Mouse (Mus musculus) midbrain, embryonic 15.5 days (tissue): ENCODE measurements around the gene Mavs. TPM values are rescaled to one million over a fixed set of nuclear protein-coding genes. Genes with fewer than 3 reads are reported as not detected.
A peak's percentile ranks its signal among the peaks of the same experiment; 100 is the strongest.

Experiments
- ATAC-seq: fragments of 200-750 bp; cut with Nextera tagmentation; replicated peaks from 2 replicates; pipeline ENCODE4 v1.8.0; 2017; ENCODE audit warnings: moderate TSS enrichment
- H3K27ac ChIP-seq: fragments of 300-500 bp; sonication (generic); 2 replicates; pipeline ENCODE4 v1.5.1; 2015; ENCODE audit warnings: mild to moderate bottlenecking, inconsistent platforms
- H3K27me3 ChIP-seq: fragments of 300-500 bp; sonication (generic); replicated peaks from 2 replicates; pipeline ENCODE4 v1.6.1; 2015; ENCODE audit warnings: inconsistent platforms
- H3K36me3 ChIP-seq: fragments of 300-500 bp; sonication (generic); replicated peaks from 2 replicates; pipeline ENCODE4 v1.6.1; 2015; ENCODE audit warnings: inconsistent platforms
- H3K4me1 ChIP-seq: fragments of 300-500 bp; sonication (generic); 2 replicates; pipeline ENCODE4 v1.6.1; 2015; ENCODE audit warnings: inconsistent platforms
- H3K4me2 ChIP-seq: fragments of 300-500 bp; sonication (generic); 2 replicates; pipeline ENCODE4 v1.6.1; 2015; ENCODE audit warnings: inconsistent platforms, mild to moderate bottlenecking, moderate library complexity
- H3K4me3 ChIP-seq: fragments of 300-500 bp; sonication (generic); 2 replicates; pipeline ENCODE4 v1.5.1; 2015; ENCODE audit warnings: mild to moderate bottlenecking, inconsistent platforms
- H3K9ac ChIP-seq: fragments of 300-500 bp; sonication (generic); 2 replicates; pipeline ENCODE4 v1.6.1; 2015; ENCODE audit warnings: mild to moderate bottlenecking, inconsistent platforms
- H3K9me3 ChIP-seq: fragments of 300-500 bp; sonication (generic); 2 replicates; pipeline ENCODE4 v1.6.1; 2016; ENCODE audit warnings: inconsistent platforms
- WGBS: fragments of 180-500 bp; shearing (Covaris S2); methylation state at CpG from one replicate; pipeline ENCODE4 v1.1.7; 2015; ENCODE audit warnings: mixed read lengths; 5-methylcytosine and 5-hydroxymethylcytosine counted together
- polyA plus RNA-seq: library from polyadenylated mRNA; unstranded; fragments of >200 nt; fragmentation: Nextera tagmentation; extraction: Ambion mirVana; gene quantifications from 2 replicates; pipeline ENCODE4 v1.2.1, GENCODE M21; 2015

Mavs gene
- 5.7 and 7.6 TPM in 2 replicates for polyA plus RNA-seq

- ATAC-seq = peak; percentile 100
These were observed at the start of gene Mavs for GRCm38 (mm10) chr2:131233307-131234126. Gene Mavs (plus strand): TSS chr2:131234063.

GRCm38 (mm10) chr2:131186343-131186742 lies 47.5 kb upstream of the Mavs start:
- Histone ChIP-seq H3K27me3 (no peaks in the 10 kb centered on the region), H3K27ac (peak overlapping the region; percentile 45; the same call in 1 of the 2 replicates), H3K36me3 (no peaks in the 10 kb centered on the region), H3K9ac (peak overlapping the region; percentile 55; the same call in 1 of the 2 replicates), H3K4me3 (peak overlapping the region; percentile 58), H3K4me1 (peaks cover 34% of the 10 kb centered on the region), H3K4me2 (peak overlapping the region; percentile 69), H3K9me3 (no peaks in the 10 kb centered on the region)
- 2% methylated on average over 14 of the region's 14 CpGs for WGBS
- peak; percentile 57 for ATAC-seq

More at GRCm38 (mm10) chr2:131233307-131234126, at the start of gene Mavs:
- Histone ChIP-seq H3K4me3 (peak within 1 kb of the TSS; percentile 49), H3K4me1 (peaks cover 10% of the 10 kb centered on the region), H3K9me3 (no peaks in the 10 kb centered on the region), H3K4me2 (peak within 1 kb of the TSS; percentile 95), H3K27me3 (no peaks in the 10 kb centered on the region), H3K27ac (peak within 1 kb of the TSS; percentile 15; the same call in 1 of the 2 replicates), H3K36me3 (no peaks in the 10 kb centered on the region), H3K9ac (peak within 1 kb of the TSS; percentile 47)
- WGBS = 8% methylated on average over 29 of the region's 29 CpGs

DNA sequence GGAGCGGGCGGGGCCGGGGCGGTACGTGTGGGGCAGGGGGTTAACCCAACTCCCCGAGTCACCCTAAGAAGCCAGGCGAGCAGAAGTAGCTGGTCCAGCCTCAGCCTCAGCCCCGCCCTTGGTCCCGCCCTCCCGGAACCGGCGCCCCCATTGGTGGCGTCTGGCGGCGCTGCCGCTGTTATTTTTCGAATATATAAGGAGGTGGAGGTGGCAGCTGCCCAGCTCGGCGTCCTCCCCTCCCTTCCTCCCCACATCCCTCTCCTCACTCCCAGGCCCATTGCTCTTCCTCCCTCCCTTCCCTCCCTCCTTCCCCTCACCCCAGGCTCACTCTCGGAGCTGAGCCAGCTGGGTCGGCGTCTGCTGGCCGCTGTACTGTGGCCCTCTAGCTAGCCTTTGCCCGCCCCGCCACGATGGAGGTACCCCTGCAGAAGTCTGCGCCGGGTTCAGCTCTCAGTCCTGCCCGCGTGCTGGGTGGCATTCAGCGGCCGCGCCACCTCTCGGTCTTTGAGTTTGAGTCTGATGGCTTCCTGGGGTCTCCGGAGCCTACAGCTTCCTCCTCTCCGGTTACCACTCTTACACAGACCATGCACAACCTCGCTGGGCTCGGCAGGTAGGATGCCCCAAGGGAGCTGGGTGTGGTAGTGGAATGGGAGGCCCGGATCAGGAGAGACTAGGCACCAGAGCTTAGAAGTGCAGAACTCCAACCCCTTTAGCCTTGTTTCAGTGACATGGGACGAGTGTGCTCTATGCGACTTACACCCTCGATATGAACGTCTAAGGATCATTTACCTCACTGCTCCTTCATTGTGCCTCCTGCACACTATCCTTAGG lies 46.9 kb upstream of the Mavs start, which contains the start of the genes Cdc25b and Spef1:
TSS of gene Cdc25b (plus strand) at position 179 of the 831 bp plus-strand sequence.
TSS of gene Spef1 (minus strand) at position 512 of the 831 bp plus-strand sequence.
- Histone ChIP-seq H3K9ac (peak within 1 kb of the TSS; percentile 55), H3K36me3 (no peaks in the 10 kb centered on the region), H3K4me2 (peak within 1 kb of the TSS; percentile 69), H3K27me3 (no peaks in the 10 kb centered on the region), H3K27ac (peak within 1 kb of the TSS; percentile 45), H3K4me1 (peaks cover 36% of the 10 kb centered on the region), H3K4me3 (peak within 1 kb of the TSS; percentile 58), H3K9me3 (no peaks in the 10 kb centered on the region)
- under 1% methylated on average over 43 of the region's 43 CpGs for WGBS
- ATAC-seq = peak; percentile 89

DNA sequence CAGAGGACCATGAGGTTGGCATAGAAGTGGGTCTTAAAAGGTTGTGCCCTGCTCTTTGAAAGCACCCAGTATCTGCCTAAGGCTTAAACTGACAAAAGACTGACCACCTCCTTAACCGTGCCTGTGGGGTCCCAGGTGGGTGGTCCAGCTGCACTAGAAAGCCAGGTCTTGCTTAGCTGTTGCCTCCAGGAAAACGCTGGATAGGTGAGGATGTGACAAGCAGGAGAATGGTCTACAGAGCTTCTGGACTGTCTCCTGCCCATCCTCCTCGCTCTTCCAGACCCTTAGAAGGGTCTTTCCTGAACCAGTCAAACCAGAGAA lies 46.3 kb upstream of the Mavs start:
- H3K9me3 ChIP-seq = no peaks in the 10 kb centered on the region
- ATAC-seq = no peak
- WGBS = 24% methylated on average over 3 of the region's 3 CpGs
- H3K4me3 ChIP-seq = peak overlapping the region; percentile 58
- H3K9ac ChIP-seq = peak overlapping the region; percentile 55
- no peaks in the 10 kb centered on the region for H3K36me3 ChIP-seq
- peaks cover 36% of the 10 kb centered on the region for H3K4me1 ChIP-seq
- H3K27ac ChIP-seq = peak overlapping the region; percentile 45; the same call in 1 of the 2 replicates
- no peaks in the 10 kb centered on the region for H3K27me3 ChIP-seq
- peak overlapping the region; percentile 69 for H3K4me2 ChIP-seq

- no peak overlapping the region for H3K4me2 ChIP-seq
- H3K27ac ChIP-seq = no peak overlapping the region
- peaks cover 36% of the 10 kb centered on the region for H3K4me1 ChIP-seq
- WGBS = 95% methylated on average over 5 of the region's 5 CpGs
- H3K27me3 ChIP-seq = no peaks in the 10 kb centered on the region
- no peak for ATAC-seq
- no peaks in the 10 kb centered on the region for H3K9me3 ChIP-seq
- H3K4me3 ChIP-seq = no peak overlapping the region
- H3K36me3 ChIP-seq = no peaks in the 10 kb centered on the region
- H3K9ac ChIP-seq = no peak overlapping the region
These were observed 45.6 kb upstream of the Mavs start for GRCm38 (mm10) chr2:131188311-131188710.

- Histone ChIP-seq H3K4me2 (no peak overlapping the region), H3K27ac (peak overlapping the region; percentile 13; the same call in 1 of the 2 replicates)
- 29% methylated on average over 5 of the region's 5 CpGs for WGBS
These were observed 44.1 kb upstream of the Mavs start for GRCm38 (mm10) chr2:131189521-131190309.

DNA sequence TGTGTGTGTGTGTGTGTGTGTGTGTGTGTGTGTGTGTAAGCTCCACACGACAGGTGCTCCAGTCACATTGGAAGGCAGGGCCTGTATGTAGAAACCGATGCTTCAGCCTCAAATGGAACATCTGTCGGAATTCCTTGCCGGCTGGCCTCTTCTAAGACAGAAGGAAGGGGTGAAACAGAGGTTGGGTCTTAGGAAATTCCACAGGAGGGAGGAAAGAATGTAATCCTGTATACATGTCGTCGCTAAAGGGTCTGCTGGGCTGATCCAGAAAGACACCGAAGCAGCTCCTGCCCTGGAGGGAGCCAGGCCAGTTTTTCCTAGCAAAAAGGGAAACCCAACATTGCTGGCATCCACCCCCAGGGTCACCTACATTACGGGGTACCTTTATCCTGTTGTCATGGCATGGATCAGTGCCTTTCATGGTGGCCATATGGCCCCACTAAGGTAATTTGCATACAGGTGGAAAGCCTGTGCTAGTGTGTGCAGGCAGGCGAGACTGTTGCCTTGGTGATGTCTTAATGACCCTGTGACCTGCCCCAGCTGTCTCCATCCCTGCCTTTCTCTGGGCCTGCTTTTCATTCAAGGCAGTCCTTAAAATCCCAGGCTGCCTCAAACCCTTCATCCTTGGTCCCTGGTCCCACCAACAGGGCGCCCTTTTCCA lies 43.4 kb upstream of the Mavs start:
- H3K9me3 ChIP-seq = no peaks in the 10 kb centered on the region
- no peaks in the 10 kb centered on the region; the same call in 1 of the 2 replicates for H3K36me3 ChIP-seq
- H3K4me1 ChIP-seq = peaks cover 36% of the 10 kb centered on the region
- 11% methylated on average over 10 of the region's 10 CpGs for WGBS
- peak overlapping the region; percentile 67 for H3K27ac ChIP-seq
- no peak overlapping the region for H3K9ac ChIP-seq
- peak; percentile 34 for ATAC-seq
- H3K27me3 ChIP-seq = no peaks in the 10 kb centered on the region
- no peak overlapping the region for H3K4me2 ChIP-seq
- H3K4me3 ChIP-seq = no peak overlapping the region

More at GRCm38 (mm10) chr2:131189521-131190309, 44.1 kb upstream of the Mavs start:
- no peak for ATAC-seq
- Histone ChIP-seq H3K9ac (no peak overlapping the region), H3K36me3 (no peaks in the 10 kb centered on the region; the same call in 1 of the 2 replicates), H3K9me3 (no peaks in the 10 kb centered on the region), H3K4me3 (no peak overlapping the region), H3K4me1 (peaks cover 36% of the 10 kb centered on the region), H3K27me3 (no peaks in the 10 kb centered on the region)

DNA sequence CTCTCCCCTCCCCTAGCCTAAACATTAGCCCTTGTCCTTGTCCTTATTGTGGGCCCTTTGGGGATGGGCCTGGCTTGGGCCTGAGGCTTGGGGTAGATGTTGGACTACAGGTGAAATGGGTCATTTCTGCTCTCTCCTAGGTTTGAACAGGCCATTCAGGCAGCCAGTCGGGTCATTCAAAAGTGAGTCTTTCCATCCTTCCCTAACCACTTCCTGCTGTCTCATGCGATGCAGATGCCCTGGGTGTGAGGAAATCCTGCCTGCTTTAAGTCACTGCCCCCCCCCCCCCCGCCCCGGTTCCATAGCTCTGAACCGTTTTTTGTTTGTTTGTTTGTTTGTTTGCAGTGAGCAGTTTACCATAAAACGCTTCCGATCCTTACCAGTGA lies 42.9 kb upstream of the Mavs start:
- Histone ChIP-seq H3K9me3 (no peaks in the 10 kb centered on the region), H3K4me3 (no peak overlapping the region), H3K9ac (no peak overlapping the region), H3K4me2 (no peak overlapping the region), H3K4me1 (peaks cover 36% of the 10 kb centered on the region), H3K36me3 (no peaks in the 10 kb centered on the region; the same call in 1 of the 2 replicates), H3K27me3 (no peaks in the 10 kb centered on the region), H3K27ac (peak overlapping the region; percentile 67)
- WGBS = 52% methylated on average over 7 of the region's 7 CpGs
- no peak for ATAC-seq

- H3K9me3 ChIP-seq = no peaks in the 10 kb centered on the region
- no peak for ATAC-seq
- H3K4me1 ChIP-seq = no peaks in the 10 kb centered on the region
- H3K27ac ChIP-seq = no peak overlapping the region
- H3K27me3 ChIP-seq = no peaks in the 10 kb centered on the region
- H3K4me3 ChIP-seq = no peak overlapping the region
- no peak overlapping the region for H3K9ac ChIP-seq
- no peak overlapping the region for H3K4me2 ChIP-seq
- no peaks in the 10 kb centered on the region; the same call in 1 of the 2 replicates for H3K36me3 ChIP-seq
- WGBS = 92% methylated on average over 16 of the region's 16 CpGs
These were observed 37.1 kb upstream of the Mavs start for GRCm38 (mm10) chr2:131196606-131197316.

DNA sequence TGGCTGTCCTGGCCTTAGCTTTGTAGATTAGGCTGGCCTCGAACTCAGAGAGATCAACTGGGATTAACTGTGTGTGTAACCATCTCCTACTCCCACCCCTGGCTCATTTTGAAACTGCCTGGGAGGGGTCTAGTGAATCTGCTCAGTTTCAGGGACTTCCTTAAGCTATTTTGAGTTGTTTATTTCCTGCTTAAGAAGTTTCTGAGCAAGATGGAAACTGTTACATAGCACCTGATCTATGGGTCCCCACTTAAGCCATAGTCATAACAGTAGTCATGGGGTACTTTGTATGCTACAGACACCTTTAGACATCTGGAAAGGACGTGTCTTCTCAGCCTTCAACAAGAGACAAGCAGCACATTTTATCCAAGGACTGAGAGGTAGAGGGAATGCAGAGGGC lies 33.2 kb upstream of the Mavs start:
- no peak overlapping the region for H3K4me2 ChIP-seq

More for the DNA sequence above, 33.2 kb upstream of the Mavs start:
- Histone ChIP-seq H3K27me3 (no peaks in the 10 kb centered on the region), H3K4me1 (0 out of 2 replicates have a peak, but pooled peaks cover 2% of the 10 kb centered on the region), H3K9ac (no peak overlapping the region), H3K27ac (no peak overlapping the region), H3K9me3 (no peaks in the 10 kb centered on the region), H3K4me3 (no peak overlapping the region), H3K36me3 (no peaks in the 10 kb centered on the region)
- no peak for ATAC-seq
- 85% methylated on average over 2 of the region's 2 CpGs for WGBS
